Mouse (Mus musculus): ENCODE results near the gene Pank1.

GRCm38 (mm10) chr19:34851161-34851560 is 28.1 kb downstream of the Pank1 start:
- TF ChIP-seq CTCF (IDR thresholded peaks at IDR 0.05; ENCODE audit: control insufficient read depth, insufficient read depth, low read length) = no peak
- no peak for TF ChIP-seq POLR2A (IDR thresholded peaks at IDR 0.05; ENCODE audit: borderline replicate concordance, control insufficient read depth, low read depth, low read length)
